Mouse (Mus musculus) liver, embryonic 14.5 days (tissue): ENCODE measurements at regions not wholly inside any gene's neighbourhood (a gene's known extent, or its start where the extent isn't known, plus 50 kb on each side); places are given as distances from the start of the nearest gene placed in this dataset.

Experiments
- CTCF ChIP-seq: IDR thresholded peaks from 2 replicates; pipeline ENCODE4 v1.5.1; 2016; ENCODE audit warnings: antibody characterized with exemption, low read depth, control low read depth
- EP300 ChIP-seq: IDR thresholded peaks from 2 replicates; pipeline ENCODE4 v1.6.1; 2016; ENCODE audit warnings: antibody characterized with exemption, low read depth

- no peak for TF ChIP-seq CTCF
- TF ChIP-seq EP300, result no peak
These were observed 271.2 kb downstream of the Agtpbp1 start for GRCm38 (mm10) chr13:59313725-59314330.
